Mouse (Mus musculus): ENCODE data around the gene Wap. TPM values are rescaled to one million over a fixed set of nuclear protein-coding genes. Genes with fewer than 3 reads are reported as not detected.

Wap gene
- total and polyA plus RNA-seq, 3 experiments: not detected

GRCm38 (mm10) chr11:6605021-6605481, 33.4 kb downstream of the Wap start:
- TF ChIP-seq SMC3 (IDR thresholded peaks at IDR 0.05; ENCODE audit: low read depth, low read length) (peak; percentile 11), HCFC1 (IDR thresholded peaks at IDR 0.05; ENCODE audit: low read depth, low read length) (no peak), IRF4 (IDR thresholded peaks at IDR 0.05; ENCODE audit: low read depth, low read length) (no peak), NRF1 (IDR thresholded peaks at IDR 0.05; ENCODE audit: low read depth, low read length) (no peak), CTCF (conservative IDR thresholded peaks at IDR 0.05 in 1 of 2, IDR thresholded peaks at IDR 0.05 in 1 of 2; ENCODE audit: low read depth in 2 of 2, low read length in 2 of 2) (peak in 1 of 2 experiments; percentile 8; a peak in 1 of 4 replicates)
- H3K27ac ChIP-seq (ENCODE audit: insufficient read depth, low read depth): no peak overlapping the region
- no peaks in the 10 kb centered on the region for H3K27me3 ChIP-seq (replicated peaks)
- dilution Hi-C loops (cut with MboI; ENCODE audit: extremely low pct_ligation_motif_present, extremely low pct_unique_long_range_greater_than_20kb, low sequenced_read_pairs): no loop called here
- no peak for DNase-seq (ENCODE audit: extremely low read depth)
- peaks cover 0 to 15% of the 10 kb centered on the region in 2 experiments for H3K36me3 ChIP-seq (replicated peaks in 1 of 2; ENCODE audit: control insufficient read depth in 1 of 2, insufficient read depth in 1 of 2, low read length in 1 of 2)
- H3K4me2 ChIP-seq (ENCODE audit: insufficient read depth, low read depth, poor library complexity, severe bottlenecking): no peak overlapping the region
- H3K4me3 ChIP-seq (replicated peaks in 1 of 3; ENCODE audit: low read depth in 2 of 3, low read length in 2 of 3, poor library complexity in 1 of 3): no peak overlapping the region
- no peak overlapping the region for H3K9ac ChIP-seq (ENCODE audit: insufficient read depth, low read depth)
- H3K79me2 ChIP-seq (replicated peaks; ENCODE audit: control insufficient read depth, extremely low read depth, insufficient read depth, poor library complexity, severe bottlenecking): no peaks in the 10 kb centered on the region
- H3K4me1 ChIP-seq (ENCODE audit: control insufficient read depth in 1 of 2, insufficient read depth in 2 of 2): peaks cover 9 to 11% of the 10 kb centered on the region in 2 experiments; a peak in 3 of 4 replicates
- H3K9me3 ChIP-seq (replicated peaks; ENCODE audit: low read length): no peaks in the 10 kb centered on the region
- in situ Hi-C loops (cut with MboI; ENCODE audit: low pct_ligation_motif_present, low pct_unique_long_range_greater_than_20kb, low sequenced_read_pairs): no loop called here

- no peak overlapping the region for H3K9ac ChIP-seq (ENCODE audit: insufficient read depth, low read depth)
- H3K9me3 ChIP-seq (replicated peaks; ENCODE audit: low read length): no peaks in the 10 kb centered on the region
- no peaks in the 10 kb centered on the region for H3K79me2 ChIP-seq (replicated peaks; ENCODE audit: control insufficient read depth, extremely low read depth, insufficient read depth, poor library complexity, severe bottlenecking)
- H3K4me3 ChIP-seq (replicated peaks in 1 of 3; ENCODE audit: low read depth in 2 of 3, low read length in 2 of 3, poor library complexity in 1 of 3): no peak overlapping the region
- H3K4me2 ChIP-seq (ENCODE audit: insufficient read depth, low read depth, poor library complexity, severe bottlenecking): no peak overlapping the region
- no peak overlapping the region for H3K27ac ChIP-seq (ENCODE audit: insufficient read depth, low read depth)
- in situ Hi-C loops (cut with MboI; ENCODE audit: low pct_ligation_motif_present, low pct_unique_long_range_greater_than_20kb, low sequenced_read_pairs): no loop called here
- TF ChIP-seq SIN3A (IDR thresholded peaks at IDR 0.05; ENCODE audit: low read length): no peak
- no peak for TF ChIP-seq EP300 (IDR thresholded peaks at IDR 0.05; ENCODE audit: low read length)
- TF ChIP-seq ETS1 (conservative IDR thresholded peaks at IDR 0.05; ENCODE audit: low read depth, low read length): no peak
- no peak for TF ChIP-seq CHD1 (IDR thresholded peaks at IDR 0.05; ENCODE audit: low read depth, low read length)
- dilution Hi-C loops (cut with MboI; ENCODE audit: extremely low pct_ligation_motif_present, extremely low pct_unique_long_range_greater_than_20kb, low sequenced_read_pairs): no loop called here
- peaks cover 9 to 11% of the 10 kb centered on the region in 2 experiments; a peak in 3 of 4 replicates for H3K4me1 ChIP-seq (ENCODE audit: control insufficient read depth in 1 of 2, insufficient read depth in 2 of 2)
- DNase-seq (ENCODE audit: extremely low read depth): no peak
- no peaks in the 10 kb centered on the region for H3K27me3 ChIP-seq (replicated peaks)
- peaks cover 0 to 16% of the 10 kb centered on the region in 2 experiments for H3K36me3 ChIP-seq (replicated peaks in 1 of 2; ENCODE audit: control insufficient read depth in 1 of 2, insufficient read depth in 1 of 2, low read length in 1 of 2)
Measured at GRCm38 (mm10) chr11:6604604-6604936, 33.9 kb downstream of the Wap start.

GRCm38 (mm10) chr11:6603887-6604603, 34.4 kb downstream of the Wap start:
- Histone ChIP-seq H3K27me3 (replicated peaks) (no peaks in the 10 kb centered on the region), H3K4me1 (ENCODE audit: control insufficient read depth in 1 of 2, insufficient read depth in 2 of 2) (peaks cover 9 to 11% of the 10 kb centered on the region in 2 experiments; a peak in 3 of 4 replicates), H3K9me3 (replicated peaks; ENCODE audit: low read length) (no peaks in the 10 kb centered on the region), H3K36me3 (replicated peaks in 1 of 2; ENCODE audit: control insufficient read depth in 1 of 2, insufficient read depth in 1 of 2, low read length in 1 of 2) (peaks cover 0 to 17% of the 10 kb centered on the region in 2 experiments), H3K4me2 (ENCODE audit: insufficient read depth, low read depth, poor library complexity, severe bottlenecking) (no peak overlapping the region), H3K4me3 (replicated peaks in 1 of 3; ENCODE audit: low read depth in 2 of 3, low read length in 2 of 3, poor library complexity in 1 of 3) (no peak overlapping the region), H3K79me2 (replicated peaks; ENCODE audit: control insufficient read depth, extremely low read depth, insufficient read depth, poor library complexity, severe bottlenecking) (no peaks in the 10 kb centered on the region), H3K9ac (ENCODE audit: insufficient read depth, low read depth) (no peak overlapping the region), H3K27ac (ENCODE audit: insufficient read depth, low read depth) (no peak overlapping the region)
- DNase-seq (ENCODE audit: extremely low read depth): no peak
- in situ Hi-C loops (cut with MboI; ENCODE audit: low pct_ligation_motif_present, low pct_unique_long_range_greater_than_20kb, low sequenced_read_pairs) (no loop called here), dilution Hi-C loops (cut with MboI; ENCODE audit: extremely low pct_ligation_motif_present, extremely low pct_unique_long_range_greater_than_20kb, low sequenced_read_pairs) (no loop called here)
- TF ChIP-seq RCOR1 (conservative IDR thresholded peaks at IDR 0.05; ENCODE audit: low read depth, low read length) (no peak), E2F4 (IDR thresholded peaks at IDR 0.05; ENCODE audit: insufficient replicate concordance, low read depth, low read length) (no peak), BHLHE40 (IDR thresholded peaks at IDR 0.05; ENCODE audit: low read depth, low read length) (no peak), MYC (IDR thresholded peaks at IDR 0.05; ENCODE audit: low read depth, low read length) (no peak), JUND (conservative IDR thresholded peaks at IDR 0.05; ENCODE audit: low read depth, low read length) (no peak), MAZ (IDR thresholded peaks at IDR 0.05; ENCODE audit: low read depth, low read length) (no peak), UBTF (IDR thresholded peaks at IDR 0.05; ENCODE audit: low read depth, low read length) (no peak), KAT2A (IDR thresholded peaks at IDR 0.05; ENCODE audit: insufficient replicate concordance, low read length) (no peak)

Data from CH12.LX (cell line).